ENCODE assay signal across 8 mouse cellular contexts in genomic region chr11:83472324-83473234, GRCm38 (mm10). TPM values are rescaled to one million over a fixed set of nuclear protein-coding genes. Genes with fewer than 3 reads are reported as not detected.
DNase-seq lines count a peak whose midpoint lies in the region; ATAC-seq and TF ChIP-seq lines count a peak whose summit lies in the region.

Gene Taf15, plus strand, starts transcription at chr11:83473086.

- POLR2A ChIA-PET in Patski (lab: Charles Lee) = interaction anchor here (0.8 to 2.4 kb wide), 4 partner anchors 10 to 30 kb away, joined by 3 to 8 read pairs (median 6); no protein-coding TSS in a partner anchor

- DNase-seq in Patski (ENCODE audit: low read depth, low spot score) = peak; percentile 91
- peak; percentile 99 for DNase-seq in cerebellum, postnatal 14 days
- DNase-seq in frontal cortex, postnatal 14 days (ENCODE audit: low spot score in 2 of 2) = peak; percentile 94 to 97
- peak; percentile 97 to 99 for DNase-seq in layer of hippocampus, postnatal 25 days (ENCODE audit: extremely low spot score in 1 of 2, low spot score in 1 of 2)
- peak; percentile 99 for DNase-seq in lung, postnatal 25 days (ENCODE audit: low spot score)
- peak; percentile 99 for DNase-seq in retina, embryonic 14.5 days (ENCODE audit: low spot score)
- DNase-seq in thymus, postnatal 4 days = peak; percentile 98

- in situ Hi-C loops in Patski (cut with MboI; ENCODE audit: low pct_unique_long_range_greater_than_20kb) = no loop called here

- no peaks in the 10 kb centered on the region for H3K27me3 ChIP-seq in Patski
- H3K27me3 ChIP-seq in hindbrain, embryonic 13.5 days = peaks cover 7% of the 10 kb centered on the region; the same call in 1 of the 2 replicates

- peak within 1 kb of the TSS; percentile 97 for H3K4me2 ChIP-seq in hindbrain, embryonic 13.5 days

- WGBS in hindbrain, embryonic 13.5 days = under 1% methylated on average over 66 of the region's 66 CpGs

- peak; percentile 83 for TF ChIP-seq CTCF in Patski (IDR thresholded peaks at IDR 0.05)

- CTCF ChIA-PET in Patski (lab: Charles Lee) = interaction anchor here (1.2 to 1.9 kb wide), 7 partner anchors 10 to 32 kb away, joined by 3 to 16 read pairs (median 7); partner anchors contain the start of gene Mmp28

- H3K9ac ChIP-seq in hindbrain, embryonic 13.5 days = peak within 1 kb of the TSS; percentile 84

- H3K9me3 ChIP-seq in hindbrain, embryonic 13.5 days = no peaks in the 10 kb centered on the region

- ATAC-seq in Patski = peak; percentile 98
- ATAC-seq in hindbrain, embryonic 13.5 days (ENCODE audit: low FRiP score) = peak; percentile 99

- peak within 1 kb of the TSS; percentile 99 for H3K27ac ChIP-seq in hindbrain, embryonic 13.5 days

- H3K36me3 ChIP-seq in hindbrain, embryonic 13.5 days = peaks cover 3% of the 10 kb centered on the region

- H3K4me1 ChIP-seq in hindbrain, embryonic 13.5 days (replicated peaks) = peaks cover 21% of the 10 kb centered on the region

- H3K4me3 ChIP-seq in hindbrain, embryonic 13.5 days = peak within 1 kb of the TSS; percentile 81

RNA-seq across cellular contexts. Expression of gene Taf15, which starts in this region (rescaled TPM):
- polyA plus RNA-seq in Patski (2021) = 150 TPM
- 14.7 and 16.4 TPM in 2 replicates for polyA plus RNA-seq in hindbrain, embryonic 13.5 days (2015; fragmentation: Nextera tagmentation; extraction: Ambion mirVana)
- 10 to 100 TPM; 61.7 to 80.3 TPM for total RNA-seq in layer of hippocampus, postnatal 25 days (2021)

Comparison
In these comparisons a context has a peak if more than half of its experiments do, and no peak if none do; other contexts are left out.
1. Peak in every context shown above with its lines: DNase-seq, ATAC-seq, H3K4me3 ChIP-seq and H3K27ac ChIP-seq.